Mouse (Mus musculus) right cerebral cortex, adult 2 months (tissue): Measurements from ENCODE around the gene Mrpl38.
"Not testable (repeated sequence)": the region's sequence is repeated elsewhere in the genome, so short reads cannot be mapped to it uniquely, and the experiment has no call there.

Source experiments
- DNase-seq, 2 experiments: peaks; one replicate each; pipeline ENCODE4 v3.0.0; 2021 to 2022; ENCODE audit warnings: low spot score in 2 of 2

The Mrpl38 gene

DNA sequence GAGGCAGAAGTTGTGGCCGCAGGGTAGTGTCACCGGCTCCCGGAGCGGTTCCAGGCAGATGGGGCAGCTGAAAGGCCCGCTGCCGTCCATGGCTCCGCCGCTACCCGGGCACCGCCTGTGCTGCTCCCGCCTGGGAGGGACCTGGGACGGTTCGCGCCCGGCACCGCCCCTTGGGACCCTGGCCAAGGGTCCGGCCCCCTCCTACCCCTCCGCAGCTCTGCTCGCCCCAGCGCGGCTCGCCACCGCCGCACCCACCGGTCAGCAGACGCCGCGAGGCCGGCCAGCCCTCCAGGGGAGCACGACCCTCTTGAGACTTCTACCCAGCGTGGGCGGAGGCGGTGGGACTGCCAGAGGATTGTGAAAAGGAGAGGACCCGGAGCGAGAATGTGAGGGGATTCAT is 28.5 kb downstream of the Mrpl38 start:
- no peak for DNase-seq

DNA sequence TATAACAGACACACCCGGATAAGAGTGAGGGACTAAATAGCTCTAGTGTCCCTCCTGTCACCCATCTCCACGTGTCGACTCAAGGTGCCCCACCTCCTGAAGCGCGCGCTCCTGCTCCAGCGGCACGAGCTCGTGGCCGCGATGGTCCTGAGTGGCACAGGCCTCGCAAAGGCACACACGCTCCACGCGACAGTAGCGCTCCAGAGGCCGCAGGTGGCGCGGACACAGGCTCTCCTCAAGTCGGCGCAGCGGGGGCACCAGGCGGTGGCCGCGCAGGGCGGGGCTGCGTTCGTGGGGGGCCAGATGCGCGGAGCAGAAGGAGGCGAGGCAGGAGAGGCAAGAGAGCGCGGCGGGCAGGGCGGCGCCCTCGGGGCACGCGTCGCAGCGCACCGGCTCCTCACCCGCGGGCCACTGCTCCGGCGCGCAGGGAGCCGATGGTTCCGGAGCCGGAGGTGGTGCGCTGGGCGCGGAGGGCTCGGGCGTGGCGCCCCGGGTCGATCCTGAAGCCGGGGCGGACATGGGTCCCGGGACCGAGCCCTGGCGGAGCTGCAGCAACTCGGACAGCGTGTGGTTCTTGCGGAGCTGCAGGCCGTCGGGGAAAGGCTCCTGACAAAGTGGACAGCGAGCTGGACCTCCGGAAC is 29.1 kb downstream of the Mrpl38 start:
- no peak for DNase-seq

DNA sequence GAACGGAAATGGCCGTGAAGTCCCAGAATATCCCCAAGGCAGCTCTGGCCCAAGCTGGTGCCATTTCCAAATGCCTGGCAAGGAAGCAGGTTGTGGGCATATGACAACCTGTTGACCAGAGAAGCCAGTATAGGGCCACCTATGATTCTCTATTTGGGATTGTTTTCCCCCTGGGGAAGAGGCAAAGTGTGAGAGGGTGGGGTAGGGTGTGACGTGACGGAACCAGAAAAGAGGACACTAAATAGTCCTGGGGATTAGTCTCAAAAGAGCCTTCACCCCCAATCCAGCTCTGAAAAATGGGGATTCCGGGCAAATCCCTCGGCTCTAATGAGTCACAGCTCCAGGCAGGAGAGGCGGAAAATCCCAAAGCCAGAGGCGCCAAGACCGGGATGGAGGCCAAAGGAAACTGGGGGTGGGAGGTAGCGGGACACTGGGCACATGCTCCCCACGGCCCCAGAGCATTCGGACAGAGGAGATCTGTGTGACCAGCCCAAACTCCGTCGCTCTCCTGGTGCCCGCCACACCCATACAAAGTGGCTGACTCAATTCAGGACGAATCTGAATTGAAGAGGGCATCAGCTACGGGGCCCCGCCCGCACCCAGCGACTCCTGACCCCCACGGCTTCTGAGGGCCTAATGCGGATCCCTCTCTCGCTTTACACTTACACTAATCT is 30.1 kb downstream of the Mrpl38 start:
- DNase-seq, result no peak

DNA sequence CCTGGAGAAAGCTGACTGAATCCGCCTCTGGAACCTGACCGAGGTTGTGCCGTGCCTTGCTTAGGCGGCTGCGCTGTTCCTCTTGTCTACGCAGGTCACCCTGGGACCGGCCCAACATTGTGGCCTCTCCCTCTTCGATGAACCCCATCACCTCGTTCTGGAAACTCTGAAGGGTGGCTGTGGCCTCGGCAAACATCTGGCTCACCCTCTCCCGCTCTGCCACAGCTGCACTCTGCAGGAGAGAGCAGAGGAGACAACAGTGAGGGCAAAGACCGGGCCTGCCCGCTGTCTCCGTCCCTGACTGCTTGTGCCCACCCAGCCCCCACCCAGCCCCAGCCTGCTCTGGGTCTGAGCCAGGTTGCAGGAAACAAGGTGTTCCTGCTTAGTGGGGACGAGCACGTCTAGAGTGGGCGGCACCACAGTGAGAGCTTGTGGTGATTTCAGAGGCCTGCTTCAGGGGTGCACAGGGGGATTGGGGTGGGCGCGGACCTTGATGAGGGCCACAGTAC is 30.8 kb downstream of the Mrpl38 start:
- DNase-seq, result no peak

DNA sequence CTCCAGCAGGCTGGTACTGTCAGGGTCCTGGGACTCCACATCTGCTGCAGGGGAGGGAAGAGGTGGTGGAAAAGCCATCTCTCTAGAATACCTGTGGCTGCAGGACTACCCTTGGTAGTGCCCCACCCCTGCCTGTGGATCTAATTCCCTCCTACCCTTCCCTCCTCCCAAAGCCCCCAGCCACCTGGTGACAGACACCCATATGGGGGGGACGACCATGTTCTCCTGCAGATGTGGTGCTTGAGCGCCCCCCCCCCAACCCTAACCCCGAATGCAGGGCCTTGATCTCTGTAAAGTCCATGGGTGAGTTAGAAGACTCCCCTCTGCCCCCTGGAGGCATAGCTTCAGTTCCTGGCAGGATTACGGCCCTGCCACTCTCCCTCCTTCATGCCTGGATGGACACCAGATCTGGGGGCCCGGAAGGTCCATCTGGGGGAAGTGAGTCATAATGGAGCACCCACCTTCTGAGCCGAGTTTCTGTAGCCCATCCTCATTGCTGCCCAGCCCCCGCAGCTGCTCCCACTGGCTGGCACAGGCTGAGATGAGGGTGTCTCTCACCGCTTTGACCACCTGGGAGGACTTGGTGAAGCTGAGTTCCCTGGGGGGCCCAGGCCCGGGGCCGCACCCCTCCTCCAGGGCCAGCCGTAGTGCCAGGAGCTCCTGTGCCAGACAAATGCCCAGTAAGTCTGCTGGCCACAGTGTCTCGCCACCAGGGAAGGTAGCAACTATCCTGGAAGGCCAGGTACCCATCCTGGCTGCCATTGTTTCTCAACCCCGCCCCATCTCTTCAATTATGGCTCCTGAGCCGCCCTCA is 31.5 kb downstream of the Mrpl38 start:
- no peak for DNase-seq

DNA sequence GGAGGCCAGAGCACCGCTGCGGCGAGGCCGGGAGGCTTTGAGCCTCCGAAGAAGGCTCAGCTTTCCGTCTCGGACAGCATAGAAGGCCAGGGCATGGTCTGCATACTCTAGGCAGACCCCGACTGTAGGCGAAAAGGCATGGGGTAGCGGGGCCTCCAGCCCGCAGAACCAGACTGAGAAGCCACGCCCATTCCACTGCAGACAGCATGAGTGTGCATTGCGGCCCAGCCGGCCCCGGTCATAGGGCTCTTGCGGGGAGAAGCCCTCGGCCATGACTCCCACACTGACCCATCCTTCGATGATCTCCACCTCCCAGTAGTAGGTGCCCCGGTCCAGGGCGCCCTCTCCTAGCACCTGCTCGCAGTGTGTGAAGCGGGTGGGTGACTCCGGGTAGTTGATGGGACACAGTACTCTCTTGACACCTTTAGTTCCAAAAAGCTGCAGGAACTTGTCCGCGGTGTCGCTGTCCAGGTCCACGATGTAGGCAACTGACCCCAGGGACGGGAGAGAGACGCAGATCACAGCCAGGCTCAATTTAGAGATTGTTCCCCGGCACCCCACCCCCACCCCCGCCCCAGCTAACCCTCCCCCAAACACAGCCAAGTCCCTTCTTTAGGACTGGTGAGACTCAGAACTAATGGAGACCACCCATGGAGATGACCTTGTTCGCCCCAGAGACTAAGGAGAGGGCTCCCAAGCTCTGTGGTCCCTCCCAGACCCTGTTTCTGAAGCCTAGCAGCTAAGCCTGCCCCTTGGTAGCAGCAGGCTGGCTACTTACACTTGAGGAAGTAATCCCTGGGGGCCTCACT is 32.3 kb downstream of the Mrpl38 start:
- no peak for DNase-seq

DNA sequence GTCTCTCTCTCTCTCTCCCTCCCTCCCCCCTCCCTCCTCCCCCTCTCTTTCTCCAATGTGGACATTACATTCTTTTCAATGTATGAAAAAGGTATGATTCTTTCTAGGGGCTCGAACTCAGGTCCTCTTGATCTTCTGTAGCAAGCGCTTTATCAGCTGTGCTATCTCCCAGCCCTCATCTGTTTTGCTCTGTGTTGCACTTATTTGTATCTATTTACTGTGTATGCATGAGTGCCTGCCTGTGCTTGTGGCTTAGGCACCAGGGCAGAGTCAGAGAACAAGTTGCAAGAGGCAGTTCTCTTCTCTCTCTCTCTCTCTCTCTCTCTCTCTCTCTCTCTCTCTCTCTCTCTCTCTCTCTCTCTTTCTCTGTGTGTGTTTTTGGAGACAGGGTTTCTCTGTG is 33.6 kb downstream of the Mrpl38 start:
- DNase-seq, result no peak

DNA sequence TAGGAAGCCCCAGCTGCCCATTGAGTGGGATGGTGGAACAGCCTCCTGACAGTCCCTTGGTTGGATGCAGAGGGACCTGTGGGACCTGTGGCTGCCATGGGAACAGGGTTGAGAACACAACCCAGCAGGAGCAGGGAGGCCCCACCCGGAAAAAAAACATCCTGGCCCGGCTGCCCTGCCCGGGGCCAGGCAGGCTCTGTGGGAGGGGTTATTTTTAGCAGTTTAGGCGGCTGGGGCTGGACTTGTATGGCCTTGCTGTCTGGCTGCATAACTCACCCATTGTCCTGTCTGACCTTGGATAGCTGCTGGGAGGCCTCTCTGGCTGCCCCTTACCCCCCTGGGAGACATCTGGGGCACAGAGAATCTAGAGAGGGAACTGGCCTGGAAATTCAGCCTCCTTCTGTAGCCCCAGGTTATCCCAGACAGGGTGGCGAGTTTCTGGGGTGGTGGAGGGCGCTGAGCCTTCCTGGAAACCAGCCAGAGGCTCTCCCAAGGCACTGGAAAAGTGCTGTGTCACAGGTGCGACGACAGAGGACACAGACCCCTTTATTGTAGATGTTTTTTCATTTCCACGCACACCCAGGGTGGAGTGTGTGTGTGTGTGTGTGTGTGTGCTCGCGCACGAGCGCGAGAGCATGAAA is 34.5 kb downstream of the Mrpl38 start:
- no peak for DNase-seq

DNA sequence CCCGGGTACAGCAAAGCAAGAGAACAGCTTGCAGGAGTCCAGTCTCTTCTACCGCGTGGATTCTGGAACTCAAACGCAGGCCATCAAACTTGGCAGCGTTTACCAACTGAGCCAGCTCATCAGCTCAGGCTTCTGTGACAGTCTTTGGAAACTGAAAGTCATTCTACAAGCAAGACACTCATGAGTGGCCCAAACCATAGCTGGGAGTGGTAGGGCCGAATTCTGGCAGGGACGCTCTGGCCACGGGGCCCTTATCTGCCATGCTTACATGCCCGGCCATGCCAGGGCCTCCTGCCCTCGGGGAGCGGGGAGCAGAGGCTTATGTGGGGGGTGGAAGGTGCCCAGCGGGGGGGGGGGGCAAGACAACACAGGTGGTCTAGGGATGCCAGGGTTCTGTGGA is 35.1 kb downstream of the Mrpl38 start:
- no peak for DNase-seq

DNA sequence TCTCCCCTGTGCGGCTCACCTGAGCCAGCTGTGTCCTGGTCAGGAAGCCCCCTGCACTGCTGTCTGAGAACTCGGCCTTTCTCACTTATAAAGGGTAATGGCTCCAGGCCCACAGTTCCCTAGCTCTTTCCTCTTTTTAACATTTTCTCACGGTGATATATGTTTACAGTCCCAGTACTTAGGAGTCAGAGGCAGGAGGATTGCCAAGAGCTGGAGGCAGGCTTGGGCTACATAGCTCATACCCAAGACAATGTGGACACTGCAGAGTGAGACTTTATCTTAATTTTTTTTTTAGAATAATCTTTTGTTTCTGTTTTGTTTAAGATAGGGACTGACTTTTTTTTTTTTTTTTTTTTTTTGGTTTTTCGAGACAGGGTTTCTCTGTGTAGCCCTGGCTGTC is 36.2 kb downstream of the Mrpl38 start:
- no peak for DNase-seq

DNA sequence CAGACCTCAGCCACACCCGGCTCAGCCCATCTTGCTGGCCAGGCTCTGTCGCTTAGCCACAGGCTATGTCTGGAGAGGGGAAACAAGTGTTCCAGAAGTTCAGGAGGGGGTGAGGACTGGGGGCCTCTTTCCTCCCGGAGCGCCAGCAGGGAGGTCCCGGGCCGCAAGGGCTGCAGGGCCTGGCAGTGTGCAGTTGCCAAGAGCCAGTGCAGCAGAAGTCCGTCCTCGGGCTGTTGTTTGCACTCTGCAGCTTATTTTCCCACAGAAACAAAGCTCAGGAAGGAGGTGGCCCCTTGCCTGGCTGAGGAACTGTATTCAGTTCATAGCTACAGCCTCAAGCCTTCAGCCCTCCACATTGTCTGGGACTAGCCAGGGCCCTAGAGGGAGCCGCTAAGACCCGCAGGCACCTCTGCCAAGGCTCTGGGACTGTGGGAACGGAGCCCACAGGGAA is 36.7 kb downstream of the Mrpl38 start:
- DNase-seq, result no peak

DNA sequence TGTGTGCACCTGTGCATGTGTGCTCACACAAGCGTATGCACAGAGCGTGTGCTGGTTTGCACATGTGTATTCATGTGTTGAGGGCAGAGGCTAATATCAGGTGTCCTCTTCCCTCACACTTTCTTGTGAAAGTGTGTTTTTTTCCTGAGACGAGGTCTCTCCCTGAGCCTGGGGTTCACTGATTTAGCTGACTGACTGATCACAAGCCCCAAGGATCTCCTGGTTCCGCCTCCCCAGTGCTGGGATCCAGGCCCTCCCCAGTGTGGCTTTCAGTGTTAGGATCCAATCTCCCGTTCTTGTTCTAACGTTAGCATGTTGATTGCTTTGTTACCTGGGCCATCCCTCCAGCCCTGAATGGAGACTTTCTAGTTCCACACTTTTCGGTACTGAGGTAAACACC is 37.8 kb downstream of the Mrpl38 start:
- DNase-seq, result no peak

DNA sequence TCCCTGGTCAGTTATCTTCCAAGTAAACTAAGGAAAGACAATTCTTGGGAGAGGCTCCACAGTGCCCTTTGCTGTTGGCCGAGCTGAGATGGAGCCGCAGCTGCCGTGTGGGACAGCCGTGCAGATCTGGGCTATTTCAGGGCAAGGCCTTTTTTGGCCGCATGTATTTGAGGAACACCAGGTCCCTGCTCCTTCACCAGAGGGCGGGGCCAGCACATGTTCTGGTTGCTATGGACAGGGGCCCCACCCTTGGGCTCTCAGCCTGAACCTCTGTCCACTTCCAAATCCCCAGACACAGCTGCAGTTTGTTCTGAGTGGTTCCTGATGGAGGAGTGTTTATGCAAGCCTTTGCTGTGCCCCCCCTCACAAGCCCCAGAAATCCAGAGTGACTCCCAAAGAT is 38.3 kb downstream of the Mrpl38 start:
- DNase-seq, result no peak

DNA sequence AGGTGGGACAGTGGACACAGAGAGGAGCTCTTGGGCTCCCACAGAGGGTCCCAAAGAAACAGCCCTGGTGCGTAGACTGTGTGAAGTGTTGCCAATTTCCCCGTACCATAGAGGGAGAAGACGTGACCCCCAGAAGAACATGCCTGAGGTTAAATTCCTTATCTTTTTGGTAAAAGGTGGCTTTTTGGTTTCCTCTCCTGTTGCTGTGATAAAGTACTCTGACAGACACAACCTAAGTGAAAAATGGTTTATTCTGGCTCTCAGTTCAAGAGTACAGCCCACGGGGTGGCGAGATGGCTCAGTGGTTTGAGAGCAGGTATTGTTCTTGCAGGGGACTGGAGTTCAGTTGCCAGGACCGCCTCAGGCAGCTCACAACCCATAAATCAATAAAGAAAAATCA is 39.2 kb downstream of the Mrpl38 start:
- DNase-seq, result no peak

DNA sequence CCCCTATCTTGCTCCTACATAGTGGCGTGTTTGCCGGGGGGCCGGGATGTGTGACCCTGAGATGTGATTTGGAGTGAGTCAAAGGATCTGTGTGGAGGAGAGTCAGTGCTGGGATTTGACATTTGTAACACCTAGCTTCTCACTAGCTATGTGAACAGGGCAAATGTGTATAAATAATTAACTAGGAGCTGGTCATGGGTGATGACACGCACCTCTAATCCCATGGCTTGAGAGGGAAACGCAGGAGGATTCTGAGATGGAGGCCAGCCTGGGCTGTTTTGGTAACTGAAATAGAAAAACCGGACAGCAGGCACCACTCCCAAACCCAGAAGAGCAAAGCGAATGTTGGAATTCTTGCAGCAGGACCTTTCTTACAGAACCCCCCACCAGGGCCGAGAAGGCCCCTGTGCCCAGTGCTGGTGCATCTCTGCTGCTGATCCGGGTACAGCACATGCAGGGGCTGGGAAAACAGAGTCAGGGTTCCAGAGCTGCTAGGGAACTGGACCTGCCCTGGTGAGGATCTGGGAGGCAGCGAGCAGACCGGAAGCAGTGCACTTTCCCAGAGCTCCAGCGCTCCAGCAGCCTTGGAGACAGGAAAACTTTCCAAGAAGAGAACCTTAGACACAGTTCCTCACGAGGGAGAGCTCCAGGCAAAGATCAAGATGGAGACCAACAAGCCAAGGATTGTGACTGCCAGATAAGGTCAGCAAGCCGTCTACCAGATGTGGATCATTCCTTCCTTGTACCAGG is 39.8 kb downstream of the Mrpl38 start:
- no peak for DNase-seq

DNA sequence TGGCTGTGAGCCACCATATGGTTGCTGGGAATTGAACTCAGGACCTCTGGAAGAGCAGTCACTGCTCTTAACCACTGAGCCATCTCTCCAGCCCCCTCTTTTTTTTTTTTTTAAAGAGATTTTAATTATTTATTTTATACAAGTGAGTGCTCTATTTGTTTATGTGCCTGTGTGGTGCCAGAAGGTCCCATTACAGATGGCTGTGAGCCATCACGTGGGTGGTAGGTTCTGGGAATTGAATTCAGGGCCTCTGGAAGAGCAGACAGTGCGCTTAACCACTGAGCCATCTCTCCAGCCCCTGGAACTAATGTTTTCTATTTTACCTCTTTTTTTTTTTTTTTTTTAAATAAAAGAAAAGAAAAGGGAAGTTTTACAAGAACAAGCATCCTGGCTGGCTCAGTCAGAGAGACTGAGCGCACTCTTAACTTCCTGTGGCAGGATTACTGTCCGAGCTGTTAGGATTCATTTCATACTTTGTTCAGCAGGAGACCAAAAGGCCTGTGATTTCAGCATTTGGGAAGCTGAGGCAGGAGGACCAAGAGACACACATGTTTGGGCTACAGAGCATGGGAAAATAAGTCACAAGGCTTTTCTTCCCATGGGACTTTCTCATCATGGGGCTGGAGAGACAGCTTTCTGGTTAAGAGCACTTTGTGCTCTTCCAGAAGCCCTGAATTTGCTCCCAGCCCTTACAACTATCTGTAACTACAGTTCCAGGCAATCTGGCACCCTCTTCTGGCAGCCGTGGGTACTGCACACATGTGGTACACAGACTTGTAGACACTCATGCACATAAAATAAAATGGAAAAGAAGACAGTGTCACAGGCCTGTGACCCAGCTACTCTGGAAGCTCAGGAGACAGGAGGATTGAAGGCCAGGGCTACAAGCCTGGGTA is 42.2 kb downstream of the Mrpl38 start:
- no peak for DNase-seq

DNA sequence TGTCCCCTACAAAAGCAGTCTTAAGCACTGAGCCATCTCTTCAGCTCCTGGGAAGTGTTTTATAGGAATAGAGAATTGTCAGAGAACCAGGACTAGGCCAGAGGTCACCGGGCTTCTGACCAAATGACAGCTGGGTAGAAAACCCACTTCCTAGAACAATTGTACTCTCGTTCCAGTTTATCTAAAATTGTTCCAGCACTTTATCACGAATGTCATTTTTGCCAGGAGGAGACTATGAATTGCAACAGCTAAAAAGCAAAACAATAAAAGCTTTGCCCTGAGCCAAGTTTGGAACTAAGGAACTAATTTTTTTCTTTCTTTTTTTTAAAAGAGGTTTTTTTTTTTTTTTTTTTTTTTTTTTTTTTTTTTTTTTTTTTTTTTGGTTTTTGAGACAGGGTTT is 43.1 kb downstream of the Mrpl38 start:
- DNase-seq, result no peak

DNA sequence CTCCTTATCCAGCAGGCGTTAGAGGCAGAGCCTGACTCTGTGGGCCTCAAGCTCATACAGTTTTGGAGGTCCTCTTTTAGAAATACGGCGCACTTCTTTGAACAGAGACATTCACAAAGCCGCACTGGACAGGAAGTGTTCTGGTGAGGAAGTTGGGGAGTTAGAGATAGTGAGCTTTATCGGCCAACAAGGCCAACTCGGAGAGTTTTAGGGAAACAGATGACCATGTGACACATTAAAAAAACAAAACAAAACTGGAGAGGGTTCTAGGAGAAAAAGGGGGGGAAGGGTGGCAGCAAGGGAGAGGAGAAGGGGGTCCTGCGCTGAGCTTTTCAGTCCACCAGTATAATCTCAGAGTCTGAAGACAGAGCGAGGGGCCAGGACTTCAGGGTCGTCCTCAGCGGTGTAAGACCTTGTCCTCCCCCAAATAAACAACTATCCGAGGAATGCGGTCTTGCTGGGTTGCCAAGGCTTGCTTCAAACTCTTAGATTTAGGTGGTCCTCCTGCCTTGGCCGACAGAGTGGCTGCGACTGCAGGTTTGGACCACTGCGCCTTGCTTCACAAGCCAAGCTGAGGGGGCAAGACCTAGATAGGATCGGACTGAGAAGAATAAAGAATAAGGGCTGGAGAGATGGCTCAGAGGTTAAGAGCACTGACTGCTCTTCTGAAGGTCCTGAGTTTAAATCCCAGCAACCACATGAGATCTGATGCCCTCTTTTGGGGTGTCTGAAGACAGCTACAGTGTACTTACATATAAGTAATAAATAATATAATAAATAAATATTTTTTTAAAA is 44.7 kb downstream of the Mrpl38 start:
- DNase-seq, result no peak

DNA sequence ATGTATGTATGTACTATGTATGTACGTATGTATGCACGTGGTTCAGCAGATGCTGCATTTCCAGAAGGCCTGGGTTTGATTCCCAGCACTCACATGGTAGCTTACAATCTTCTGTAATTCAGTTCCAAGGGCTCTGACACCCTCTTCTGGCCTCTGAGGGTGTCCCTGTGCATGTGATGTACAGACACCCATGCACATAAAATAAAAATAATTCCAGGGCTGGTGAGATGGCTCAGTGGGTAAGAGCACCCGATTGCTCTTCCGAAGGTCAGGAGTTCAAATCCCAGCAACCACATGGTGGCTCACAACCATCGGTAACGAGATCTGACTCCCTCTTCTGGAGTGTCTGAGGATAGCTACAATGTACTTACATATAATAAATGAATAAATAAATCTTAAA is 45.7 kb downstream of the Mrpl38 start:
- DNase-seq, result not testable (repeated sequence)
